Mouse (Mus musculus): ENCODE results near the gene Snx29. TPM values are rescaled to one million over a fixed set of nuclear protein-coding genes. Genes with fewer than 3 reads are reported as not detected.

Gene Snx29
- polyA plus RNA-seq, 1 experiment from 2014 or later = 10.0 TPM

DNA sequence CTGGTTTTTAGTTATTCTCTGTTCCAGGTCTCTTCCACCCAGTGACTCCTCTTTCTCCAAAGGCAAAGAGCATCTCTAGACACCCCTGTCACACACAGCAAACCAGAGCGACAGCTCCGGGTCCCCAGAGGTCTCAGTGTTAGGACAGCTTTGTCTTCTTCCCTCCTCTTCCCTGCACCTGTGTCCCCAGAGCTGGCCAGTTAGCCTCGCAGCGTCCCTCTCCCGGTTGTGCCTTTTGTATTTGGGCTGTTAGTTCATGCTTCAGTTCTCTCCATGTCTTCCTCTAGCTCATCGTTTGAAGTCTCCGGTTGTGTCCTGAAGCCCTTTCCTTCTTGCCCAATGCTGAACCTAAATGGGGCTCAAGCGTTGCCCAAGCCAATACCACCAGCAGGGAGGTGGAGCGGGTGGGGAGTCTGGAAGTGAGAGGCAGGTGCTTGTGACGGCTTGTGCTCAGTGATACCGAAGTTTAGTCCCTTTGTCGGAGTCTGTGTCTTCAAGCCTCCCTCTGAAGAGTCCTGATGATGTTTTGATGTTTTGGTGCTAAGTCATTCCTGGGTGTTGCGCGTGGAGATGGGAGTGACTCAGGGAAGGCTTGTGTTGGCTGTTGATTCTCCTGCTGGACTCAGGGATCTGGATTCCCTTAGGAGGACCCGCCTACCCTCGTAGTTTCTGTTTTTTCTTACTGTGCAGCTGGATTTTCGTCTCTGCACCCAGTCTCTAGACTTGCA, 780 bp downstream of the Snx29 start:
- Histone ChIP-seq H3K27ac (ENCODE audit: low read length) (peak overlapping the region; percentile 71), H3K36me3 (ENCODE audit: insufficient read depth, low read length) (no peaks in the 10 kb centered on the region), H3K9me3 (ENCODE audit: low read length) (no peaks in the 10 kb centered on the region), H3K9ac (replicated peaks; ENCODE audit: low read depth) (peak overlapping the region; percentile 68), H3K27me3 (replicated peaks; ENCODE audit: insufficient read depth, low read length) (no peaks in the 10 kb centered on the region), H3K4me2 (replicated peaks; ENCODE audit: low read depth, low read length) (peak overlapping the region; percentile 70), H3K4me1 (ENCODE audit: insufficient read depth, low read depth, low read length) (no peaks in the 10 kb centered on the region), H3K4me3 (ENCODE audit: low read depth, low read length) (peak overlapping the region; percentile 73)
- no peak for TF ChIP-seq CTCF (IDR thresholded peaks at IDR 0.05)
- no peak for TF ChIP-seq EP300 (IDR thresholded peaks at IDR 0.05)
- DNase-seq (ENCODE audit: low spot score) = peak; percentile 57
- 5% methylated on average over 17 of the region's 17 CpGs for WGBS
- peak; percentile 2; the same call in 1 of the 2 replicates for ATAC-seq

DNA sequence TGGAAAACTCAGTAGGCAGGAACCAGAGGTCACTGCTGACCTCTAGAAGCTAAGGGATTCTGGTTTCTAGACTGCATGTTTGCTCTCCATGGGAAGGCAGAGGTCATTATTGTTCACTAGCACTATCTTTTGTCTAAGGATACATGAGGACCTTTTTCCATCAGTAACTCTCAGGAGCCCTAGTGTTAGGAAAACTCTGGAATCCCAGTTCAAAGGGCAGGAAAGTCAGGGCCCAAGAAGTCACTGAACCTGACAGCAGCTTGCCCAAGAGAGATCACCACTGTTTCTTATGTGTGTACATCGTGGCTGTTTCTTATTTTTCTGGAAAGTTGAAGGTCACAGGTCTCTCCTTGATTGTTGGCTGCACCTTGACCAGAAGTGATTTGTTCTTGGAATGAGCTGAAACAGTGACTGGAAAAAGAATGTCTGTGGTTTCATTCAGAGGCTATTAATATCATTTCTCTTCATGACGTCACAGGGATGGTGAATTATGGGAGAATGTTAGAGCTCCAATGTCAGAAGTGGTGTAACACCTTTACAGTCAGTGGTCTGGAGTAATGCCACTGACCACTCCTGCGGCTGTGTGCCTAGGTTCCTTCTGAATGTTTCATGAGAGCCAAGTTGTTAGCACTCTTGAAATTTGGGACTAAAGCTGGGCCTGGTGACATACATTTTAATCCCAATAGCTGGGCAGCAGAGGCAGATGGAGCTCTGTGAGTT, 7.5 kb downstream of the Snx29 start:
- WGBS = 82% methylated on average over 3 of the region's 3 CpGs
- Histone ChIP-seq H3K27me3 (replicated peaks; ENCODE audit: insufficient read depth, low read length) (no peaks in the 10 kb centered on the region), H3K36me3 (ENCODE audit: insufficient read depth, low read length) (no peaks in the 10 kb centered on the region), H3K4me2 (replicated peaks; ENCODE audit: low read depth, low read length) (no peak overlapping the region), H3K9ac (replicated peaks; ENCODE audit: low read depth) (no peak overlapping the region), H3K27ac (ENCODE audit: low read length) (no peak overlapping the region), H3K9me3 (ENCODE audit: low read length) (no peaks in the 10 kb centered on the region), H3K4me3 (ENCODE audit: low read depth, low read length) (no peak overlapping the region), H3K4me1 (ENCODE audit: insufficient read depth, low read depth, low read length) (no peaks in the 10 kb centered on the region)
- ATAC-seq = no peak
- DNase-seq (ENCODE audit: low spot score) = no peak
- TF ChIP-seq EP300 (IDR thresholded peaks at IDR 0.05) = no peak

DNA sequence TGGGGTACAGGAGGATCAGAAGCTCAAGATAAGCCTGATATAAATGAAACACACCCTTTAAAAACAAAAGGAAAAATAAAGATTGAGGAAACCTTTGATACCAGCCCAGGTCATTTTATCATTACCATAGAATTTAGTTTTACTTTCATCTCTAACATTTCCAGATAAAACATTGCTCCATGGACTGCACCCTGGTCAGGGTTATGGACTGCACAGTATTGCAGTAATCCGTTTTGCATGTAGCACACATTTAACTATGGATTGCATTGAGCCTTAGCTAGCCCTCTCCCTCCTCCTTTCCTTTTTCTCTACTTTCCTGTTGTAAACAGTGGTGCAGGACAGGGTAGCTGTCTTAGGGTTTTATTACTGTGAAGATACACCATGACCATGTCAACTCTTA, 8.3 kb downstream of the Snx29 start:
- Histone ChIP-seq H3K9me3 (ENCODE audit: low read length) (no peaks in the 10 kb centered on the region), H3K27me3 (replicated peaks; ENCODE audit: insufficient read depth, low read length) (no peaks in the 10 kb centered on the region), H3K9ac (replicated peaks; ENCODE audit: low read depth) (no peak overlapping the region), H3K4me2 (replicated peaks; ENCODE audit: low read depth, low read length) (no peak overlapping the region), H3K4me1 (ENCODE audit: insufficient read depth, low read depth, low read length) (no peaks in the 10 kb centered on the region), H3K36me3 (ENCODE audit: insufficient read depth, low read length) (no peaks in the 10 kb centered on the region), H3K27ac (ENCODE audit: low read length) (no peak overlapping the region), H3K4me3 (ENCODE audit: low read depth, low read length) (no peak overlapping the region)
- 95% methylated on average over 1 of the region's 1 CpGs for WGBS
- no peak for ATAC-seq
- DNase-seq (ENCODE audit: low spot score) = no peak
- TF ChIP-seq CTCF (IDR thresholded peaks at IDR 0.05) (no peak), EP300 (IDR thresholded peaks at IDR 0.05) (no peak)

DNA sequence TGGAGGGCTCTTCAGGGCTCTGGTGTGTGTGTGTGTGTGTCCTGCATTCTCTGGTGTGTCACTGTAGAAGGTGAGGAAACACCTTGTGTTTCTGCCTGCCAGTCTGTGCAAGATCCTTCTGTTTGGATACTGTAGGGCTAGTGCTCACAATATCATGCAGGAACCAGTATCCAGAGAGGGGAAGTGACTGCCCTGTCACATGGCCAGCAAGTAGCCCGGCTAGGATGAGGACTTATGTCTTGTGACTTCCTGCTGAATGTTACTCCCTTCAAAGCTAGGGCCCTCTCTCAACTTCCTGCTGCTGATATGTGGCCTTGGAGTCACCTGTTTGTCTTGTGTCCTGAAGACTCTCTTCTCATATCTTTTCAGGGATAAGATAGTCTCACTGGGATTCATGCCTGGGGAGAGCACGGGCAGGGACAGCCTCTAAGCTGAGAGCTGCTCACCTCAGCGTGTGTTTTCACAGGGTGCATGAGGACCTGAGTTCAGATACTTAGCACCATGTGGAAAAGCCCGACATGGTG, 20.6 kb downstream of the Snx29 start:
- H3K4me3 ChIP-seq (ENCODE audit: low read depth, low read length) = no peak overlapping the region
- TF ChIP-seq CTCF (IDR thresholded peaks at IDR 0.05) (no peak), EP300 (IDR thresholded peaks at IDR 0.05) (no peak)
- WGBS = 60% methylated on average over 4 of the region's 4 CpGs

DNA sequence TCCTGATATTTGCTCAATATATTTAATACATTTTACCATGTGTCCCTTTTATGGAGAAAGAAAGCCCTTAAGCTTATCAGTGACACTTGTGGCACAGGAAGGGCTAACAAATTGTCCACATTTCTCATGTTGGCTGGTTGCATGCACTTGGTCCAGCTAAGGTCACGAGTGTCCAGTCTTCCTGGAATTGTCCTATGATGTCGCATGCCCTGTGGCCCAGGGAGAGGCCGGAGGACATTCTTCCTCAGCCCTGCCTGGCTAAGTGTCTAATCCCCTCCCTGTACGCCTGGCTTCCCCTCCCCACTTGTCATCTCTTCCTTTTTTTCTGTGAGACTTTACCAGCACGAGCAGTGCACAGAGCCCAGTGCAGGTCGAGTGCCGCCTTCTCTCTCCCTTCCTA, 29.2 kb downstream of the Snx29 start:
- 46% methylated on average over 7 of the region's 7 CpGs for WGBS
- H3K27ac ChIP-seq (ENCODE audit: low read length) = no peak overlapping the region
- DNase-seq (ENCODE audit: low spot score) (no peak), ATAC-seq (peak; percentile 49; the same call in 1 of the 2 replicates)
- no peak overlapping the region for H3K9ac ChIP-seq (replicated peaks; ENCODE audit: low read depth)
- TF ChIP-seq CTCF (IDR thresholded peaks at IDR 0.05) (no peak), EP300 (IDR thresholded peaks at IDR 0.05) (no peak)
- no peak overlapping the region for H3K4me2 ChIP-seq (replicated peaks; ENCODE audit: low read depth, low read length)
- 0 out of 2 replicates have a peak, but pooled peaks cover 3% of the 10 kb centered on the region for H3K36me3 ChIP-seq (ENCODE audit: insufficient read depth, low read length)
- no peak overlapping the region for H3K4me3 ChIP-seq (ENCODE audit: low read depth, low read length)
- no peaks in the 10 kb centered on the region for H3K4me1 ChIP-seq (ENCODE audit: insufficient read depth, low read depth, low read length)
- H3K9me3 ChIP-seq (ENCODE audit: low read length) = no peaks in the 10 kb centered on the region
- no peaks in the 10 kb centered on the region for H3K27me3 ChIP-seq (replicated peaks; ENCODE audit: insufficient read depth, low read length)

More for the DNA sequence above, 20.6 kb downstream of the Snx29 start:
- Histone ChIP-seq H3K27me3 (replicated peaks; ENCODE audit: insufficient read depth, low read length) (no peaks in the 10 kb centered on the region), H3K4me2 (replicated peaks; ENCODE audit: low read depth, low read length) (no peak overlapping the region), H3K36me3 (ENCODE audit: insufficient read depth, low read length) (0 out of 2 replicates have a peak, but pooled peaks cover 3% of the 10 kb centered on the region), H3K4me1 (ENCODE audit: insufficient read depth, low read depth, low read length) (no peaks in the 10 kb centered on the region), H3K9ac (replicated peaks; ENCODE audit: low read depth) (no peak overlapping the region), H3K27ac (ENCODE audit: low read length) (no peak overlapping the region), H3K9me3 (ENCODE audit: low read length) (no peaks in the 10 kb centered on the region)
- DNase-seq (ENCODE audit: low spot score) (peak; percentile 39), ATAC-seq (peak; percentile 71)

DNA sequence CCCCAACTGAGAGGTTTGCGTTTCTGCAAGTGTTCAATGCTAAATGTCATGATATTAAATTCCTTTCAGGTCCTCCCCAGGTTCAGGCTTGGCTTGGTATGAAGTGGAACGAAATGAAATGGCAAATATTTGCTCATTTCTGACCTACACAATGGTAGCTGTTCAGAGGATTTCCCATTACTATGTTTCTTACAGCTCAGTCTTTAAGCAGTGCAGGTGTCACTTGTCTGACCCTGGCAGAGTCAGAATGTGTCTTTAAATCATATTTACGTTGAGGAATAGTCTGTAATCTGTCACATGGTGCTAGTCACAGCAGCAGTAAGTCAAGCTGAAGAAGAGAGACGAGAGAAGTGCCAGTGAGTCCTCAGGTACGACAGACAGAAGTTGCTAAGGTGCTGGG, 36.5 kb downstream of the Snx29 start:
- Histone ChIP-seq H3K9ac (replicated peaks; ENCODE audit: low read depth) (no peak overlapping the region), H3K36me3 (ENCODE audit: insufficient read depth, low read length) (no peaks in the 10 kb centered on the region), H3K4me2 (replicated peaks; ENCODE audit: low read depth, low read length) (no peak overlapping the region), H3K4me3 (ENCODE audit: low read depth, low read length) (no peak overlapping the region), H3K27me3 (replicated peaks; ENCODE audit: insufficient read depth, low read length) (no peaks in the 10 kb centered on the region), H3K9me3 (ENCODE audit: low read length) (no peaks in the 10 kb centered on the region), H3K27ac (ENCODE audit: low read length) (no peak overlapping the region), H3K4me1 (ENCODE audit: insufficient read depth, low read depth, low read length) (peaks cover 4% of the 10 kb centered on the region; the same call in 1 of the 2 replicates)
- TF ChIP-seq CTCF (IDR thresholded peaks at IDR 0.05) (no peak), EP300 (IDR thresholded peaks at IDR 0.05) (no peak)
- DNase-seq (ENCODE audit: low spot score) = peak; percentile 21
- 48% methylated on average over 5 of the region's 5 CpGs for WGBS
- ATAC-seq = no peak
